Mouse (Mus musculus): ENCODE results near the gene Selplg. TPM values are rescaled to one million over a fixed set of nuclear protein-coding genes. Genes with fewer than 3 reads are reported as not detected.

Gene Selplg
- total RNA-seq, 2 experiments from 2014 or later, result 28.3 to 28.8 TPM

DNA sequence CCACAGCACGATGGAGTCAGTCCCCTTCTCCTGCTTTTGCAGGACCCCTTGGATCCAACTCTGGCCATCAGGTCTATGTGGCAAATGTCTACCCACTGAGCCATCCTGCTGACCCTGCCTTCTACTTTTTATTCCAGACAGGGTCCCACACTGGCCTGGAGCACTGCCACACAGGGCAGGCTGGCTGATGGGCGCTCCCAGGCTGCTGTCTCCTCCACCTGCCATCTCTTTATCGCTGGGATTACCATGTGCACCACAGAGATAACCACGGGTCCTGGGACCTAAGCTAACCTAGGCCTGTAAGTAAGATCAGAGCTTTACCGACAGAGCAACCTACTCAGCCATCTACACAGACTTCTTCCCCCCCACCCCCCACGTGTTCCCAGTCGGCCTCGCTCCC, 14.2 kb upstream of the Selplg start:
- no peak for DNase-seq (ENCODE audit: low spot score in 2 of 2)
- TF ChIP-seq CTCF (conservative IDR thresholded peaks at IDR 0.05), result no peak
- Histone ChIP-seq H3K27ac (no peak overlapping the region), H3K4me3 (no peak overlapping the region)

DNA sequence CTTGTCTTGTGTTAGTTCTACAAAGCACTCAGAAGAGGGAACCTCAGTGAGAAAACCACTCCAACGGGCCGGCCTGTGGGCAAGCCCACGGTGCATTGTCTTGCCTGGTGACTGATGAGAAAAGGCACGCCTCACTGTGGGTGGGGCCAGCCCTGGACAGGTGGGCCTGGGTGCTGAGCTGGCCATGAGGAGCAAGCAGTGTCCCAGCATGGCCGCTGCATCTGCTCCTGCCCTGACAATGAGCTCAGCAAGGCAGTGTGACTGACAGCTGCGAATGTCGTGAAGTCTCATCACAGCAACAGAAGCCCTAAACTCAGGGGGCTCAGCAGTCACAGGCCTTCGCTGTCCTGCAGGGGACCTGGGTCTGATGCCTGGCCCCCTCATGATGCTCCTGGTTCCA, 13.2 kb upstream of the Selplg start:
- H3K4me3 ChIP-seq, result no peak overlapping the region
- no peak for DNase-seq (ENCODE audit: low spot score in 2 of 2)
- no peak for TF ChIP-seq CTCF (conservative IDR thresholded peaks at IDR 0.05)
- no peak overlapping the region for H3K27ac ChIP-seq

DNA sequence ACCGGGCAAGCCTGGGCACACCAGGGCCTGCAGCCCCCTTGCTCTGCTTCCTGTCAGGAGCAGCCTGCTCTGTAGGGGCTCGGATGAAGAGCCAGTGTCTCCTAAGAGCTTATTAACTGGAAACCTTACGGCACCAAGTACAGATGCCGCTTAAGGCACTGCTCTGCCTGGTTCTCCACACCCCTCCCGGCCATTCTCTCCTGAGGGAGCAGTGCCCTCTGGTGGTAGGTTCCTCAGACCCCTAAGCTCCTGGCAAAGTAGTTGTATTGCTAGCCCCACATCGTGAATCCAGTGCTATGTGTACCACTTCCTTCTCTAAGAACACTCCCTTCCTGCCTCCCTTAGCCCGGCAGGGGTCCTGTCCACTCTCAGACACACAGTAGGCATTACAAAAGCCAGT, 12.3 kb upstream of the Selplg start:
- DNase-seq (ENCODE audit: low spot score in 2 of 2), result peak; percentile 76 to 77
- TF ChIP-seq CTCF (conservative IDR thresholded peaks at IDR 0.05), result peak; percentile 89
- Histone ChIP-seq H3K4me3 (no peak overlapping the region), H3K27ac (peak overlapping the region; percentile 73)

DNA sequence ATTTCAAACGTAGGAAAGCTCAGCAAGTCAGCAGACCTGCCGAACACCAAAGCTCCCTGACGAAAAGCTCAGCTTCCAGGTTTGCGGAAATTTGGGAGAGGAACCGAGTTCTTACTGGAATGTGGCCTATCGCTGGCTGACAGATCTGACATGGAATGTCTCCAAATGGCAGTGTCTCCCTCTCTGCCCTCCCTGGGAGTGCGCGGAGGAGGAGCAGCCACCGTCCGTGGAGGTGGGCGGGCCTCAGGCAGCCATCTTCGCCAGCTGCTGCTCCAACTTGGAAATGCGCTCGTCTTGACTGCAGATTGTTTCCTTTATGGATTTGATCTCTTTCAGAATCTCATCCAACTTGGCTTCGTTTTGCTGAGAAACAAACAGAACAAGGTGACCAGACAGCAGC, 11.7 kb upstream of the Selplg start:
- TF ChIP-seq CTCF (conservative IDR thresholded peaks at IDR 0.05), result no peak
- DNase-seq (ENCODE audit: low spot score in 2 of 2), result no peak
- Histone ChIP-seq H3K27ac (peak overlapping the region; percentile 73), H3K4me3 (no peak overlapping the region)

DNA sequence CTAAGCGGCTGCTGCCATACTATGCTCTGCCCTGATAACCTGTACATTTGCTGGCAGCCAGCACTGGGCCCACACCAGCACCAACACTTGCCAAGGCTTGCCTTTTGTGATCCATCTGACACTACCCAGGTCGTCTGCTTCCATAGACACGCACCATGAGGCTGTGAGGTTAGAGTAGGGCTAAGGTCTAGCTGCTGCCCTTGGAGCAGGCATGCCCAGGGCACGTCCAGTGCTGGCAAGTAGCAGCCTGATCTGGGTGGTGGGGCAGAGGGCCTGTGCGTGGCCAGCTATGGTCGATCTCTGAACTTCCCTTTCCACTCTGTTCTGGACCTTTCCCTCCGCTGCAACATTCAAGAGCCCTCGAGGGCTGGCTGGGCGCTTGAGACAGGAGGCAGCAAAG, 10.5 kb upstream of the Selplg start:
- no peak for TF ChIP-seq CTCF (conservative IDR thresholded peaks at IDR 0.05)
- no peak for DNase-seq (ENCODE audit: low spot score in 2 of 2)
- no peak overlapping the region for H3K4me3 ChIP-seq
- peak overlapping the region; percentile 73 for H3K27ac ChIP-seq

DNA sequence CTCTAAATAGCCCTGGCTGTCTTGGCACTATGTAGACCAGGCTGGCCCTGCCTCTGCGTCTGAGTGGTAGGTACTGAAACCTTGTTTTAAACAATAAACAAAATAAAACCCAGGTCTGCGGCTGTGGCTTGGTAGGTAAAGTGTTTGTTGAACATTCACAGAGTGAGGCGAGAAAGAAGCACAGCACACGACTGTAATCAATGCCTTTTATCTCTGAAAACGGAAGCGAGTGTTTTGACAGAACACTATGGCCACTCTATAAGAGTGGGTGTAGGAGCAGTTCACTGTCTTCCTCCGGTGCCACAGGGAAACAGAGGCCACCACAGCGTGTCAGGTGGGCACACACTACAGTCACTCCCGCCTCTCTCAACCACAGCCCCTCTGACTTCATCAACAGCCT, 9.8 kb upstream of the Selplg start:
- peak overlapping the region; percentile 73 for H3K27ac ChIP-seq
- no peak for DNase-seq (ENCODE audit: low spot score in 2 of 2)
- TF ChIP-seq CTCF (conservative IDR thresholded peaks at IDR 0.05), result no peak
- H3K4me3 ChIP-seq, result no peak overlapping the region

DNA sequence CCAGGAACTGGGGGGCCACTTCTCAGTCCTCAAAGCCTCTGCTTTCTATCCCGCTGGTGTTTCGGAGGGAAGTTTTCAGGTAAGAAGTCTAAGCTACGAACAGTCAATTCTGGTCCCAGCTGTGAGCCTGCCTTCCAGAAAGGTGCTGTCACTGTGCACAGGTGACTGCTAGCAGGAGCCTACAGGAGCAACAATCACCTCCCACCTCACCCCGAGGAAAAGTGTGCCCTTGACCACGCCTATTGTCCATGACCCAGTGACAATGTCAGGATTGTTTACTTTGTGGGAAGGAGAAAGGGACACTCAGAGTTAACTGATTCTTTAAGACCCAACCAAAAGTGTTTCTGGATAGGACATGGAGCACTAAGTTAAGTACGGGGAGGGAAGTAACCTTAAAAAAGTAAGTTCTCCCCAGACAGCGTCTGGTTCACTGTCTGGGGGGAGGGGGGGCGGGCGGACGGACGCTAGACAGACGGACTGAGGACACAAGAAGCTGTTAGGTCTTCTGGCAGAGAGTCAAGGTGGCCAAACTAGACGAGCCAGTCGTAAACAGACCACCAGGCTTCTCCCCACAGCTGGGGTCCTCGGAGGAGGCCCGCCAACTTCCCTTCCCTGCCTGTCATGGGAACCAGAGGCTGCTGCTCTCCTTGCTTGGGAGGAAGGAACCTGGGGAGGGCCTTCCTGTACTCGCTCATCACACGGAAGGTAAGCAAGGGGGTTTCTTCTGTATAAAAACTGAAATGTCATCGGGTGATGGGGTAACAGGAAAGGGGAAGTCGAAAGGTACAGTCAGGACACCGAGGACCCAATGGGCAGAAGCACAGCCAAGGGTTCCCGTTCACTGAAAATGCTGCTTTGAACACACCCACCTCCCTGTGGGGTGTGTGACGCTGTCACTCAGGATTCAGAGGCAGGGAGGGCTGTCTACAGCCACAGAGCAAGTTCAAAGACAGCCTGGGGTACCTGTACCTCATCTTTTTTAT, 9.1 kb upstream of the Selplg start:
- no peak for DNase-seq (ENCODE audit: low spot score in 2 of 2)
- no peak for TF ChIP-seq CTCF (conservative IDR thresholded peaks at IDR 0.05)
- Histone ChIP-seq H3K27ac (peak overlapping the region; percentile 73), H3K4me3 (no peak overlapping the region)

DNA sequence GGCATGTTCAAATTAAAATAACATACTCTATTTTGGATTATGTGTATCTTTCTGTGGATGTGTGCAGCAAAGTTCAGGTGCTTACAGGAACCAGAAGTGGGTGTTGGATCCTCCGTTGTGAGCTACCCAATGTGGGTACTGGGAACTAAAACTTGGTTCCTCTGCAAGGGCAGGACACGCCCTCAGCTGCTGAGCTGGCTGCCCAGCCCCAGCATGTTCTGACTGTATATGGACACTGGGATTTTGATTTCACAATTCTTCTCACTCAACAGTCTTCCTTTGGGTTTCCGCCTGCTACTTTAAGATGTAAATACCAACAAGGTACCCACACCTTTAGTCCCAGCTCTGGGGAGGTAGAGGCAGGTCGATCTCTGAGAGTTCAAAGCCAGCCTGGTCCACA, 8.0 kb upstream of the Selplg start:
- no peak for TF ChIP-seq CTCF (conservative IDR thresholded peaks at IDR 0.05)
- DNase-seq (ENCODE audit: low spot score in 2 of 2), result no peak
- Histone ChIP-seq H3K4me3 (no peak overlapping the region), H3K27ac (no peak overlapping the region)

DNA sequence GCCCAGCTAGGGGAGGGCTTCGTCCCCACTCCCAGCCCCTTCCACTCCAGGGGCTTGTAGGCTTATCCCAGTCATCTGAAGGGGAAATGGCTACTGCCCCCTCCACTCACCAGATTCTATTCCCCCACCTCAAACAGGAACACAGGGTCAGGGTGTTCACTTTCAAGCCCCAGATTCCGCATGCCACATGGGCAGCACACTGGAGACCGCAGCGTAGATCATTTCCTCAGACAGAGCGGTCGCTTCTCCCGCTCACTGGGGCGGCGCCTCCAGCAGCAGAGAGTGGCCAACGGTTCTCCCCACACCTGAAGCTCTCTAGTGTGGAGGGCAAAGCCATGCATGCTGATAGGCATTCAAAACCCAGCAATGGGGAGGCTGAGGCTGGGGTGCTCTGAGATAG, 4.5 kb upstream of the Selplg start:
- no peak for TF ChIP-seq CTCF (conservative IDR thresholded peaks at IDR 0.05)

DNA sequence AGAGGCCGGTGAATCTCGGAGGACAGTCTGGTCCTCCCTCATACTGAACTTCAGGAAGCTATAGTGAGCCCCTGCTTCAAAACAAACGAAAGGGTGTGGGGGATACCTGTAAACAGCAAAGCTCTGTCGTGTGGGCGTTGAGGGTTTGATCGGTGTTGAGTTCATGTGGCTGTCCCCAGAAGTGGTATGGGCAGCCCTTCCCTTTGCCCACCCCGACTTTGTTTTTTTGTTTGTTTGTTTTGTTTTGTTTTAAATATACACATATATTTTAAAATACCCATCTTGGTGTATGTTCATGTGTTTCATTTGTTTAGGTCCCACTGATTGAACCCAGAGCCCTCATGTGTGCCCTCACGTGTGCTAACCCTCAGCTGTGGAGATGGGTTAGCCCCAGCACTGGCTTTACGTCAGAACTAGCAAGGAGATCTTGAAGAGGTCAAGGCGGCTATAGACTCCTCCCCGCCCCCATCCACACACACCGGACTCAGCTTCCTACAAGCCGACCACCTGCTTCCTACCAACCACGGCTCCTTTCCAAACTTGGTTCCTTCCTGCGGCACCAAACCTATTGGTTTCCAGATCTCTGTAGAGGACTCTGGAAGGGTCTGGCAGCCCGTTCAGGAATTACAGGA, 988 bp upstream of the Selplg start:
- Histone ChIP-seq H3K4me3 (no peak overlapping the region), H3K27ac (no peak overlapping the region)
- no peak for DNase-seq (ENCODE audit: low spot score in 2 of 2)
- TF ChIP-seq CTCF (conservative IDR thresholded peaks at IDR 0.05), result no peak

More for the DNA sequence above, 4.5 kb upstream of the Selplg start:
- no peak for DNase-seq (ENCODE audit: low spot score in 2 of 2)
- no peak overlapping the region for H3K4me3 ChIP-seq
- H3K27ac ChIP-seq, result no peak overlapping the region

DNA sequence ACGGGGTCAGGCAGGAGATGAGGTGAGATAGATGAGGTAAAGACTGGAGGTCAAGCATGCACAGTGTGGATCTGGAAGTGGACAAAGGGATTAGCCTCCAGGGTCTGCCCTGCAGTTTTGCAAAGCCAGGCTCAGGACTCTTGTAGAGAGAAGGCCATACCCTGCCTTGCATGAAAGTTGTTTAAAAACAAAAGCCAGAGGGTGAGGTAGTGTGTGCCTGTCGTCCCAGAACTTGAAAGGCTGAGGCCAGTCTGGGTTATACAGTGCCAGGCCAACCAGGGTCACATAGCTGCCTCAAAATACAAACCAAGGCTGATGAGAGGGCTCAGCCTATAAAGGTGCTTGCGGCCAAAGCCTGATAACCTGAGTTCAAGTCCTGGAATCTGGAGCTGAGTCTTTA, 703 bp downstream of the Selplg start:
- no peak for DNase-seq (ENCODE audit: low spot score in 2 of 2)
- no peak for TF ChIP-seq CTCF (conservative IDR thresholded peaks at IDR 0.05)
- no peak overlapping the region for H3K27ac ChIP-seq
- no peak overlapping the region for H3K4me3 ChIP-seq

DNA sequence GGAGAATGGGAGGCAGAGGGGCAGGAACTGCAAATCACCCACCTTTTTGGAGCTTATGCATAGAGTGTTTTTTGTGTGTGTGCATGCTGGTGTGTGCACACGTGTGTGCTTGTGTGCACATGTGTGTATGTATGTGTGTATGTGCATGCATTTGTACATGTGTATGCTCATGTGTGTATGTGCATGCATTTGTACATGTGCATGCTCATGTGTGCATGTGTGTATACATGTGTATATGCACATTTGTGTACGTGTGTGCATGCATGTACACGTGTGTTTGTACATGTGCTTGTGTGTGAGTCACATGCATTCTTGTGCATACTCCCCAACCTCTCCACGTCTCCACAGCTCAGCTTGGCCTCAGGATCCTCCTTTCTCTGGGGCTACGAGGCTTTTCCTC, 1.6 kb downstream of the Selplg start:
- Histone ChIP-seq H3K27ac (no peak overlapping the region), H3K4me3 (no peak overlapping the region)
- no peak for DNase-seq (ENCODE audit: low spot score in 2 of 2)
- TF ChIP-seq CTCF (conservative IDR thresholded peaks at IDR 0.05), result no peak

DNA sequence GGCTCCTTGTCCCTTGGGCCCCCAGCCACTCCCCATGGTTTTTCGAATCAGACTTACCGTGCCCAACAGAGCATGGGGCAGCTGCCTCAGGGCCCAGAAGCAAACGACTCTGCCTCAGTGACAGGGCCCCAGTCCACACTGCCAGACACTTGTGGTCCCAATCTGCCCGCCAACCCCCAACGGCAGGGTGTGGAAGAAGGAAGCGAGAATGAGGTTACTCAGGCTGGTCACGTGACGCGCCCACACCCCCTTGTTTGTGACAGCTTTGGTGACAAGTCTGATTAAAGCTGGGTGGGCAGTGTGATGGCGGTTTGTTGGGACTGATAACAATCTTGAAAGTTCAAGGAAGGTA, 2.2 kb downstream of the Selplg start:
- Histone ChIP-seq H3K4me3 (no peak overlapping the region), H3K27ac (peak overlapping the region; percentile 39; the same call in 1 of the 2 replicates)
- no peak for DNase-seq (ENCODE audit: low spot score in 2 of 2)
- TF ChIP-seq CTCF (conservative IDR thresholded peaks at IDR 0.05), result no peak
